Mouse (Mus musculus): ENCODE results near the gene Dytn. TPM values are rescaled to one million over a fixed set of nuclear protein-coding genes. Genes with fewer than 3 reads are reported as not detected.

The Dytn gene
- total and polyA plus RNA-seq, 3 experiments = not detected

- Histone ChIP-seq H3K36me3 (replicated peaks in 1 of 2; ENCODE audit: control insufficient read depth in 1 of 2, insufficient read depth in 1 of 2, low read length in 1 of 2) (no peaks in the 10 kb centered on the region), H3K27me3 (replicated peaks) (no peaks in the 10 kb centered on the region), H3K9ac (ENCODE audit: insufficient read depth, low read depth) (no peak overlapping the region), H3K4me3 (replicated peaks in 1 of 3; ENCODE audit: low read depth in 2 of 3, low read length in 2 of 3, poor library complexity in 1 of 3) (no peak overlapping the region), H3K4me1 (ENCODE audit: control insufficient read depth in 1 of 2, insufficient read depth in 2 of 2) (peaks cover 2 to 7% of the 10 kb centered on the region in 2 experiments; a peak in 1 of 4 replicates), H3K79me2 (replicated peaks; ENCODE audit: control insufficient read depth, extremely low read depth, insufficient read depth, poor library complexity, severe bottlenecking) (no peaks in the 10 kb centered on the region), H3K4me2 (ENCODE audit: insufficient read depth, low read depth, poor library complexity, severe bottlenecking) (no peak overlapping the region), H3K9me3 (replicated peaks; ENCODE audit: low read length) (no peaks in the 10 kb centered on the region), H3K27ac (ENCODE audit: insufficient read depth, low read depth) (no peak overlapping the region)
- TF ChIP-seq MAFK (IDR thresholded peaks at IDR 0.05; ENCODE audit: insufficient replicate concordance, low read length) = no peak
- TF ChIP-seq GABPA (IDR thresholded peaks at IDR 0.05; ENCODE audit: insufficient replicate concordance, low read depth, low read length) = no peak
- TF ChIP-seq UBTF (IDR thresholded peaks at IDR 0.05; ENCODE audit: low read depth, low read length) = no peak
- no peak for TF ChIP-seq MYC (IDR thresholded peaks at IDR 0.05; ENCODE audit: low read depth, low read length)
- TF ChIP-seq IRF4 (IDR thresholded peaks at IDR 0.05; ENCODE audit: low read depth, low read length) = no peak
- no peak for TF ChIP-seq ZNF384 (IDR thresholded peaks at IDR 0.05; ENCODE audit: low read depth, low read length)
- TF ChIP-seq SMC3 (IDR thresholded peaks at IDR 0.05; ENCODE audit: low read depth, low read length) = no peak
- TF ChIP-seq RCOR1 (conservative IDR thresholded peaks at IDR 0.05; ENCODE audit: low read depth, low read length) = no peak
- no peak for TF ChIP-seq CHD2 (IDR thresholded peaks at IDR 0.05; ENCODE audit: low read length)
- TF ChIP-seq USF2 (conservative IDR thresholded peaks at IDR 0.05; ENCODE audit: low read depth, low read length) = no peak
- TF ChIP-seq MAZ (IDR thresholded peaks at IDR 0.05; ENCODE audit: low read depth, low read length) = no peak
- TF ChIP-seq MAX (IDR thresholded peaks at IDR 0.05; ENCODE audit: low read length) = no peak
- no peak for TF ChIP-seq HCFC1 (IDR thresholded peaks at IDR 0.05; ENCODE audit: low read depth, low read length)
- no peak for DNase-seq (ENCODE audit: extremely low read depth)
- dilution Hi-C loops (cut with MboI; ENCODE audit: extremely low pct_ligation_motif_present, extremely low pct_unique_long_range_greater_than_20kb, low sequenced_read_pairs) = no loop called here
- in situ Hi-C loops (cut with MboI; ENCODE audit: low pct_ligation_motif_present, low pct_unique_long_range_greater_than_20kb, low sequenced_read_pairs) = no loop called here
Measured at GRCm38 (mm10) chr1:63586869-63587268, 99.9 kb downstream of the Dytn start.

DNA sequence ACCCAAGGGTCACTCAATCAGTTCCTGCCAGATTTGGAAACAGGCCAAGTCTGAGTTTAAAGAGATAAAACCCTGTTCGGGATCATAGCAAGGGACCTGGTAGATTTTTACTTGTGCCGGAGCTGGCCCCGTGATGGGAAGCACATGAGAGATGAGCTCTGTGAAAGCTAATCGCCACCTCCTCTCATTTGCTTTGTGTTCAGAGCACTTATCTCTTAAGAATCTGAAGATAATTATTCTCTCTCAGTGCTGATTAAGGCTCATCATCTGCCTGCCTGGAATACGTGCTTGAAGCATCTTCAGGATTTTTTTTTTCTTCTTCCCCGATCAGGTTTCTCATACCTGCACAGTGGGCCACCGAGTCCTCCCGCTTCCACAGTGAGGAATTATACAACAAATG lies 107.6 kb downstream of the Dytn start:
- no peak overlapping the region for H3K9ac ChIP-seq (ENCODE audit: insufficient read depth, low read depth)
- H3K27me3 ChIP-seq (replicated peaks) = no peaks in the 10 kb centered on the region
- no peaks in the 10 kb centered on the region for H3K79me2 ChIP-seq (replicated peaks; ENCODE audit: control insufficient read depth, extremely low read depth, insufficient read depth, poor library complexity, severe bottlenecking)
- dilution Hi-C loops (cut with MboI; ENCODE audit: extremely low pct_ligation_motif_present, extremely low pct_unique_long_range_greater_than_20kb, low sequenced_read_pairs) = no loop called here
- H3K4me2 ChIP-seq (ENCODE audit: insufficient read depth, low read depth, poor library complexity, severe bottlenecking) = no peak overlapping the region
- no peak for DNase-seq (ENCODE audit: extremely low read depth)
- in situ Hi-C loops (cut with MboI; ENCODE audit: low pct_ligation_motif_present, low pct_unique_long_range_greater_than_20kb, low sequenced_read_pairs) = no loop called here
- peaks cover 1 to 2% of the 10 kb centered on the region in 2 experiments; a peak in 1 of 4 replicates for H3K4me1 ChIP-seq (ENCODE audit: control insufficient read depth in 1 of 2, insufficient read depth in 2 of 2)
- H3K9me3 ChIP-seq (replicated peaks; ENCODE audit: low read length) = no peaks in the 10 kb centered on the region
- no peak for TF ChIP-seq MYC (IDR thresholded peaks at IDR 0.05; ENCODE audit: low read depth, low read length)
- no peak for TF ChIP-seq CHD2 (IDR thresholded peaks at IDR 0.05; ENCODE audit: low read length)
- TF ChIP-seq NRF1 (IDR thresholded peaks at IDR 0.05; ENCODE audit: low read depth, low read length) = no peak
- no peak for TF ChIP-seq MAZ (IDR thresholded peaks at IDR 0.05; ENCODE audit: low read depth, low read length)
- no peak for TF ChIP-seq MXI1 (IDR thresholded peaks at IDR 0.05; ENCODE audit: low read depth, low read length)
- TF ChIP-seq HCFC1 (IDR thresholded peaks at IDR 0.05; ENCODE audit: low read depth, low read length) = no peak
- no peak for TF ChIP-seq UBTF (IDR thresholded peaks at IDR 0.05; ENCODE audit: low read depth, low read length)
- TF ChIP-seq MAFK (IDR thresholded peaks at IDR 0.05; ENCODE audit: insufficient replicate concordance, low read length) = no peak
- TF ChIP-seq EP300 (IDR thresholded peaks at IDR 0.05; ENCODE audit: low read length) = no peak
- TF ChIP-seq JUN (IDR thresholded peaks at IDR 0.05; ENCODE audit: insufficient read depth, low read depth, low read length) = no peak
- no peak for TF ChIP-seq SIN3A (IDR thresholded peaks at IDR 0.05; ENCODE audit: low read length)
- H3K4me3 ChIP-seq (replicated peaks in 1 of 3; ENCODE audit: low read depth in 2 of 3, low read length in 2 of 3, poor library complexity in 1 of 3) = no peak overlapping the region
- no peaks in the 10 kb centered on the region for H3K36me3 ChIP-seq (replicated peaks in 1 of 2; ENCODE audit: control insufficient read depth in 1 of 2, insufficient read depth in 1 of 2, low read length in 1 of 2)
- no peak overlapping the region for H3K27ac ChIP-seq (ENCODE audit: insufficient read depth, low read depth)

All from CH12.LX (cell line).